Mouse (Mus musculus) ES-Bruce4 (cell line): ENCODE results near the gene Cym.

Experiments used
- CTCF ChIP-seq: IDR thresholded peaks from one replicate; pipeline ENCODE4 v1.8.1; 2011; ENCODE audit warnings: low read depth, low read length
- EP300 ChIP-seq: IDR thresholded peaks from 2 replicates; pipeline ENCODE4 v1.6.1; 2011; ENCODE audit warnings: low read depth, low read length; ENCODE audit not compliant: insufficient read depth
- POLR2A ChIP-seq: IDR thresholded peaks from one replicate; pipeline ENCODE4 v1.8.1; 2011; ENCODE audit warnings: low read length; ENCODE audit not compliant: insufficient read depth

- TF ChIP-seq CTCF (no peak), POLR2A (no peak), EP300 (no peak)
Measured at GRCm38 (mm10) chr3:107180860-107181259, 40.7 kb downstream of the Cym start.
